Mouse (Mus musculus) adrenal gland, postnatal 36 days (tissue): ENCODE measurements around the gene Arid1b. TPM values are rescaled to one million over a fixed set of nuclear protein-coding genes. Genes with fewer than 3 reads are reported as not detected.
A peak's percentile ranks its signal among the peaks of the same experiment; 100 is the strongest.

Experiments
- DNase-seq, 2 experiments: peaks; one replicate each; pipeline ENCODE4 v3.0.0; 2021; ENCODE audit warnings: mixed read lengths in 1 of 2
- total RNA-seq, 2 experiments: library from RNA; stranded (reverse); gene quantifications; 2 replicates each; pipeline ENCODE4 v1.2.3; 2021

Arid1b gene
- total RNA-seq, 2 experiments from 2014 or later = 58.6 to 65.2 TPM

DNA sequence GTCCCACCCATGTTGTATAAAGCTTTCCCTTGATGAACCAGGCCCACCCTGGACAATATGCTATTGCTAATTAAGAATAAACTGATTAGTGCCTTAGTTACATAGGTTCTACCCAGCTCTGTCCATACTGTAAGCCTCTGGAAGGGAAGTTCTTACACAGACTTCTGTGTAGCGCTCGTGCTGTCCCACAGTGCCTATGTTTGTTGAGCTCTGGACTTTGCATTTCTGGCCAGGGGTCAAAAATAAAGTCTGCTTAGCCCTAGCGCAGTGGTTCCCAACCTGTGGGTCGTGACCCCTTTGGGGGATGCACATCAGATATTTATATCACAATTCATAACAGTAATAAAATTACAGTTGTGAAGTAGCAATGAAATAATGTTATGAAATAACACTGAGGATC, 221.2 kb downstream of the Arid1b start:
- no peak for DNase-seq

DNA sequence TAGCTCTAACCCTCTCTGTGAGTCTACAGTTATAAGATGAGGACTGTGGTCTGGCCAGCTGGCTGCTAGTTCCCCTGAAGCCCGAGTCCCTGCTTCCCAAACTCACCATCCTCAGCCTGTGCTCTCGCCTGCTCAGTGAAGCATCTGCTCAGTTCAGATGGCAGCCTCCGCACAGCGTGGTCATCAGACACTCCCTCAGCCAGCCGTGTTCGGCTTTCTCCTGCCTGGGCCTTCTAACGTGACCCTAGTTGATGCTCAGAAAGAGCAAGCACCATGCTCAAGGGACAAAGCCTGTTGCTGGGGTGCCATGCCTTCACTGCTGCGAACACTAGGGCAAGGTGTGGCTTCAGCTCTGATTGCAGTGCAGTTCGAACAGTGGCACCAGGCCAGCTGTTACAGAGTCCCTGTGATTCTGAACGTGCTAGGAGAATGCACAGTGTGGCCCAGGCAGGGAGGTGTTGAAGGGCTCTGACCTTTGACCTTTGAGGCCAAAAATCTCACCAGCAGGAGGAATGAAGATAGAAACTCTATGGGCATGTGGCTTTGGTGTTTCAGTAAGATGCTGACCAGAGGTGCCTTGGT, 222.9 kb downstream of the Arid1b start:
- DNase-seq = peak in 1 of 2 experiments; percentile 57

DNA sequence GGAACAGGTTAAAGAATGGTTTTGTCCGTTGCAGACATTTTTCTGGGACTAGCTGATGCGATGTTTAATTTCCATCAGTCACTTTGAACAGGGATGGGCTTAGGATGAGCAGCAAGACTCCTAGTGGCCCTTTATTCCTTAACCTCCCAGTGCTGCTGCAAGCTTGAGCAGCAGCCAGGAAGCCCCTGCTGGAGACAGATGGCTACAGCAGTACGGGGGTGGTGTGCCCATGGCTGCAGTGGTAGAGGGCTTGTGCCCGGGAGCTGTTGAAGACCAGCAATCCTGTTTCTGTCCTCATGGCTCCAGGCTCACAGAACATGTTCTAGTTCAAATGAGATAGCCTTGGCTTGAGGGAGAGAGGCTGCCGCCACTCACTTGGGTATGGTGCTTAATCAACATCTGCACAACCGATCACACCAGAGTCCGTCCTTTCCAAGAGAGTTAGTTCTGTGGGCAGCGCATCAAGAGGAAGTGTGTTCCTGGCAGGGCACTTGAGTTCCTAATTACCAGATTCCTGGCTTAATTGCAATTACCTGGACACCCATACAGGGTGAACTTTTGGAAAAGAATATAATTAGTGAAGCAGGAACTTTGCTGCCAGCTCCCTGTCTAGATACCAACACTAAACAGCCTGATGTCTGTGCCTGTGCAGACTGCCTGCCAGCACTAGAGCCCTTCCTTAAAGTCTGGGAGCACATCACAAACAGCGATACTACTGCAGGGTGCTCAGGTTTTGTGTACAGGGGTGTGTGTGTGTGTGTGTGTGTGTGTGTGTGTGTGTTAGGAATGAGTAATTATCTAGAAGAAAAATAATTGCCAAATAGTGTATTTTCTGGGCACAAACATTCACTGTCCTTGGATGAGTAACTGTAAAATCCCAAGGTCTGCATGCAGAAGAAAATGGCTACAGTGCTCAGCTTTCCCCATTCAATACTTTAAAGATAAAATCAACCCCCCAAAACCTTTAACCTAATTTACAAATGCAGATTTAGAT, 224.0 kb downstream of the Arid1b start:
- peak in 1 of 2 experiments; percentile 55 for DNase-seq

DNA sequence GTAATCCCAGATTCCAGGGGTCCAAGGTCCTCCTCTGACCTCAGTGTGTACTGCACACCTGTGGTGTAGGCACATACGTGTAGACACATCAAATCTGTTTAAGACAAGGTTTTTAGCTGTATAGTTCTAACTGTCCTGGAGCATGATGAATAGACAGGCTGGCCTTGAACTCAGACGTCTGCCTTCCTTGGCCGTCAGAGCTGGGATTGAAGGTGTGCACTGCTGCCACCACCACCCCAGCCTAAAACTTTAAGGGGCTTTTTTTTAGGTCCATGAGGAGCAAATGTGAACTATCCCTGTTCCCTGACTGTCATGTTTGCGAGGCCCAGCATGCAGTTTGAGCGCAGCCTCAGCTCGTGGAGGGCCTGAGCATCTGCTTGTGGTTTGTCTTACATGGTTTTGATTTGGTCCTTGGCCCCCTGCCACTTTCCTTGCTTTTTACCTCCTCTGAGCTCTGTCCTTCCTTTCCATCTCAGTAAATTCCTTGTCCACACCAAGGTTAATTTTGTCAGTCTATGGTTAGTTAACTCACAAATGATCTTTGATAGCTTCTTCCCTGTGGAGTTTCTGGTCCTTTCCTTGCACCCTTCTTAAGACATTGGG, 224.9 kb downstream of the Arid1b start:
- DNase-seq = peak; percentile 52 to 67

DNA sequence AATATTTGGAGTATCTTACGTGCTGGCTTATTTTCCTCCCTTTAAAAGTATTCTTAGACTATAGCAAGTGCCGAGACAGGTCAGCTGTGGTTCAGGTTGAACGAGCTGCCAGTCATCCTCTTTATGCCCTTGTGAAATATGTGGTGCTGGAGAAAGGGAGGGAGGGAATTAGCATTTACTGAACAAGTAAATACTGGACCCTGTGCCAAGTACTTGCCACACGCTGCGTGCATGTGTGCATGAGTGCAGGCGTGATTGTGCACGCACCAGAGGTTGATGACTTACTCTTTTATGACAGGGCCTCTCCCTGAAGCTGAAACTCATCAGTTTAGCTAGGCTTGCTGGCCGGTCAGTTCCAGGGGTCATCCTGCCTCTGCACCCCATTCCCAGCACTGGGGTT, 226.9 kb downstream of the Arid1b start:
- no peak for DNase-seq

DNA sequence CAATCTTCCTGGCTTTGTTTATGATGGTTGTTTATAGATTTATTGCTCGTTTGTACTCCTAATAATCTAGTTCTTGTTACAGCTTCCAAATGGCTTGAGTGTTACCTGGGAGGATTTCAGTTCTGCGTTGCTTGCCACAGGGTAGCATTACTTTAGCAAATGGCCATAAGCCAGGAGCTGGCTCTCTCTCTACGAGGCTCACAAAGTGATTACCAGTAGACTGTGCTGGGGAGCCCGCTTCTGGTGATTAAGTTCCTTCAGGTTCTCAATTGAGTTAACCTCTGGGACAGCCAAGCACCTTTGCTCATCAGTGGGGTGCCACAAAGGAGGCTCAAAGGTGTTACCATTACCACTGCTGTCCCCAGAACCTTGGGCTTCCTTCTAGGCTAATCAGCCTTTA, 227.4 kb downstream of the Arid1b start:
- no peak for DNase-seq

DNA sequence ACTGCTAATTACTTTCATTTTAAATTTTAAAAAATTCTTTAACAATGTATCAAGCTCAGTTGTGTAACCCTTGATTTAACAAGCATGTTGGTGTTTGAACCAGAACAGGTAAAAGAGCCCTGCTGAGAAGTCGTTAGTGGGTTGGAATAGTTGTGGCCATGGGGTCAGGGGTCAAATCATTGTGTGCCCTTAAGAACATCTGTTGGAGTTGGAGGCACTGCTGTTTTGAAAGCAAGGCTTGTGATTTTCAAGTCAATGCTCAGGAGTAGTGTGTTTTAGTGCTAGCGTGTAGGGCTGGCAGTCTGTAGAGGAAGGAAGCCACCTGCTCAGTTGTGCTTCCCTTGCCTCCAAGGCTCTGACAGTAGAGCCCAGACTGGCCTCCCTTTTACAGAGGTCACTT, 228.7 kb downstream of the Arid1b start:
- DNase-seq = no peak

DNA sequence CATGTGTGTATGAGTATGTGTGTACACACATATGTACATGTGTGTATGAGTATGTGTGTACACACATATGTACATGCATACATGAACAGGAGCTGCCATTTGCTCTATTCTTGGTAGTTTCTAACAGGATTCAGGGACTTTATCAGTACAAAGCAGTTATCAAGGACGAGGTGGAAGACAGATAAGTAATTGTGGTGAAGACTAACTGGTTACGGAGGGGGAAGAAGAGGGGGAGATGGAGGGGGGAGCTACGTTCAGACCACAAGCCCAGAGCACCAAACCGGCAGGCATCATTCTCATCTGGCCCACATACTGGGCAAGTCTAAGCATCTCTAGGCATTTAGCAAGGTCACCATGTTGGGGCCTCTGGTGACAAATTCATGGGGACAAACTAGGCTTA, 230.8 kb downstream of the Arid1b start:
- no peak for DNase-seq

DNA sequence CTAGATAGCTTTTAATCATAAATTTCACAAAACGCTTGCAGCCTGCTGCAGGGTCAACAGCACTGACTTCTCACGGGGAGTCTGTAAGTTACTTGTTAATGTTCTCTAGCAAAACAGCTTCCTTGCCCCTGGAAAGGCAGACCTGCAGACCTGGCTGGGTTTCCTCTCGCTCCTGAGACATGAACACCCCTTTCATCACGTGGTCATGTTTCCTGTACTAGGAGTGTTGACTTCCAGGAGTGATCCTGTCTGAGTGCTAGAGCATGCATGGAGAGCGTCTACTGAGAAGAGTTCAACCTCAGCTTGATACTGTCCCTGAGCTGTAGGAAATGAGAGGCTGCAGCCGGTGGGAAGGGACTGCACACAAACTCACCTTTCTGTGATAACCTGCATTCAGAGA, 233.0 kb downstream of the Arid1b start:
- no peak for DNase-seq

DNA sequence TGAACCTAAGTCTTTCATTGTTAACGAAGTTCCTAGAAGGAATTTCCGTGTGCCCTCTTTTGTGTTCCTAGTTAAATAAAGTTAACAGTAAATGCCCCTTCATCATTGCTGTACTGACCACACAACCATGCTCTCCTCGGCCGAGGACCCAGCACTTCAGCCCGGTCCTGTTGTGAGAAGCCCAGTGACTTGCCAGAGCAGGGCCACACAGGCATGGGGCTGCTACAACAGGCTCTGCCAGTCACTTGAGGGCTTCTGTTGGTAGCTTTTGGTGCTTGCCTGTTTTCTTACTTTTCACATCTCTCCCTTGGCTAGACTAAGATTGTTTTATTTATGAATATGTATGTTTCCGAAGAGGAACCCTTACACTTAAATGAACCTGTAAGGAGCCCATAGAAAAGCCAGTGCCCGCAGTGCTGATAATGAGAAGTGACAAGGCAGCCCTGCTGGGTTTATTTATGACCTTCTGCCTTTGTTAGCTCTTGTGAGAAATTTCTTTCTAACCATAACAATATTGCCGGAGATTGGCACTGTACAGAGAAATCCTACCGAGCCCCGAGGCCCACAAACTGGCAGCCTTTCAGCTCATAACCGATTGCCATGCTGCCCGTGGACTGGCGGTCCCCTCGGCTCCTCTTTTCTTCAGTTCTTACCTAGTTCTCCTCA, 234.0 kb downstream of the Arid1b start:
- DNase-seq = no peak

DNA sequence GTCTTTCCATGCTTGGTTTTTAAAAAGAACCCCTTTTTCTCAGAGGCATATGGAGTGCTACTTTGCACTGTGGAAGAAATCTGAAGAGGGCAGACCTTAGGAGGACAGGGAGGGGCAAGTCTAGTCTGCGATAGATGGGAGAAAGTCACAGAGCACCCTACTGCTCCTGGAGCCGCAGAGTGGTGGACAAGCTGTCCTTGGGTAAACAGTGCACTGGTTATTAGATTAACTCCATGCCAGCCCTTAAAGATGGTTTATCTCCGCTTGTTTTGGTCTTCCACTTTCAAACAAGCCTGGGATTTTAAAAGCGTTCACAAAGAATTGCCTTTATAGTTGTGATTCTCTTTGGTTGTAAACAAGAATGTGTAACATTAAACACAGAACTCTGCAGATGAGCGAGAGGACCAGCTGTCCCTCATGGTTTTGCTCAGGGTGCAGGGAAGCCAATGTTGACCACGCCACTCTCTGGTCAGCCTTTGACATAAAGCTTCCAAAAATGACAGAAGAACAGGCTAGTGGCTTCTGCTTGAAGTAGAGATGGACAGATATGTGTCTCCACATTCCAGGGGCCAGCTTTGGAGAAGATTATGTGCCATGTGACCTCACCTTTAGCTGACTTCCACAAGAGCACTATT, 234.6 kb downstream of the Arid1b start:
- no peak for DNase-seq

DNA sequence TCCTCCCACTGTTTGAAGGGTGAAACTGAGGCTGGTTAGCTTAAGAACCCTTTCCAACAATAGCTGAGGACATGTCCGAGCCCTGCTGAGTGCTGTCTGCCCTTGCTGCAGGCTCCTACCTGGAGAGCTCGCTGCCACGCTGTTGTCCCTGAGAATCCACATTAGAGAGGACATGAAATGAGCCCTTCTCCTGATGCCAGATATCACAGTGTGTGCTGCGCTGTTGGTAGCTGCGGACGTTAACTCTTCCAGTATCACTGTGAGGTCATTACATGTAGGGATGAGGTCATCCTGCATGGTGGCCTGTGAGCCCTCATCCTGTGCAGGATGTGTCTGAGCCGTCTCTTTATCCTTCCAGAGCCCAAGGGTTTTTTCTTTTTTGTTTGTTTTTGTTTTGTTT, 235.9 kb downstream of the Arid1b start:
- DNase-seq = no peak

DNA sequence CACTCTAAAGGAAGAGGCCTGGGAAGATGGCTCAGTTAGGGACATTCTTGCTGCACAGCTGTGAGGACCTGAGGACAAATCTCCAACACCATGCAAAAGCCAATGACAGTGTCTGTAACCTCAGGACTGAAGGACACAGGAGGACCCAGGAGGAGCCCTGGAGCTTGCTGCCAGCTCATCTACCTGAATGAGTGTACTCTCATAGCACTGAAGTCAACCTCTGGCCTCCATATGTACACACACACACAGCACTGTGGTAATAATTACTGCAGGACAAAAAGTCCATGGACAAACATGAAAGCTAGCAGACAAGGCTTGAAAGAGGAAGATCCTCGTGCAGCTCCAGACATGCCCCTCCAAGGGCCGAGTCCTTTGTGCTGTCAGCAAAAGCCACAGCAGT, 238.0 kb downstream of the Arid1b start:
- DNase-seq = no peak

DNA sequence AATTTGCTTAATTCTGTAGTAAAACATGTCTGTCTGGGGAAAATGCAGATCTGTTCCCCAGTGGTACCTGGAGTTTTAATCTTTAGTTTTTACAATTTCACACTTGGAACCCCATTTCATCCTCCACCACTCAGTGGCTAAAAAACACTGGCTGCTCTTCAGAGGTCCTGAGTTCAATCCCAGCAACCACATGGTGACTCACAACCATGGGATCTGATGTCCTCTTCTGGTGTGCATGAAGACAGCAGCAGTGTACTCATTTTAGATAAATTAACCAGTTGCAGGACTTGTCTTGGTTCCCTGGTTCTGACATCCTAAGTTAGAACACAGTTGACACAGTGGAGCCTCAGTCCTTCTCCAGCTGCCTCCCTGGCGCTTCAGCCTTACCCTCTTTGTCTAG, 239.9 kb downstream of the Arid1b start:
- DNase-seq = no peak

DNA sequence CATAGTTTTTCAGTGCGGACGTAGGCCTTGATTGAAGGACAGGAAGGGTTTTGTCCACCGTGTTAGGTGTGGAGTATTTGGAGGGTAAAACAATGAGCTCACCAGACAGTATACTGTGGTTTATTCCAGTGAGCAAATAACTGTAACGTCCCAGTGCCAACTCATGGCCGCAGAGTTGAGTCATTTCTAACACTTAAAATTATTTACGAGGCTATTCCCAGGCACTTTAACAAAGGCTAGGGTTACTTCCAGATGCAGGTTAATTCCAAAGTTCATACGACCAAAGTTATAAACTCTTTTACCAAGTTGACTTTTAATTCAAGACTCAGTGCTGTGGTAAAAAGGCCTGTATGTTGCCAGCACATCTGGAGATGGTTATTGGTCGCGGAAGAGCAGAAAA, 240.9 kb downstream of the Arid1b start:
- DNase-seq = no peak

DNA sequence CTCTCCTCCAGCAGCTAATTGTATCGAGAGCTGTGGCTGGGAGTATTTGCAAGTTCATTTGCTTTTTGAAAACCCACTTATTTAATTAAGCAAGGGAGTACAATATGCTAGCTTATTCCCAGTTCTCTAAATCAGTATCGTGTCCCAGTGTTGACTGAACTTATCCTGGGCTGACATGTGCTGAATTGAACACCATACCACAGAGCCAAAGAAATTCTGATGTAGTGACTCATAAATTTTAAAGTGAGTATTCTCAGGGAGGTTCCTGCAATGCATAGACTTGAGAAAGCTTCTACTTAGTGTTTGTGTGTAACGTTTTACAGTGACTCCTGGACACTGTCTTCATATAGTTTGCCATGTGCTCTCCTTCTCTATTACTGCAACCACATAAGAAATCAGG, 243.6 kb downstream of the Arid1b start:
- no peak for DNase-seq

DNA sequence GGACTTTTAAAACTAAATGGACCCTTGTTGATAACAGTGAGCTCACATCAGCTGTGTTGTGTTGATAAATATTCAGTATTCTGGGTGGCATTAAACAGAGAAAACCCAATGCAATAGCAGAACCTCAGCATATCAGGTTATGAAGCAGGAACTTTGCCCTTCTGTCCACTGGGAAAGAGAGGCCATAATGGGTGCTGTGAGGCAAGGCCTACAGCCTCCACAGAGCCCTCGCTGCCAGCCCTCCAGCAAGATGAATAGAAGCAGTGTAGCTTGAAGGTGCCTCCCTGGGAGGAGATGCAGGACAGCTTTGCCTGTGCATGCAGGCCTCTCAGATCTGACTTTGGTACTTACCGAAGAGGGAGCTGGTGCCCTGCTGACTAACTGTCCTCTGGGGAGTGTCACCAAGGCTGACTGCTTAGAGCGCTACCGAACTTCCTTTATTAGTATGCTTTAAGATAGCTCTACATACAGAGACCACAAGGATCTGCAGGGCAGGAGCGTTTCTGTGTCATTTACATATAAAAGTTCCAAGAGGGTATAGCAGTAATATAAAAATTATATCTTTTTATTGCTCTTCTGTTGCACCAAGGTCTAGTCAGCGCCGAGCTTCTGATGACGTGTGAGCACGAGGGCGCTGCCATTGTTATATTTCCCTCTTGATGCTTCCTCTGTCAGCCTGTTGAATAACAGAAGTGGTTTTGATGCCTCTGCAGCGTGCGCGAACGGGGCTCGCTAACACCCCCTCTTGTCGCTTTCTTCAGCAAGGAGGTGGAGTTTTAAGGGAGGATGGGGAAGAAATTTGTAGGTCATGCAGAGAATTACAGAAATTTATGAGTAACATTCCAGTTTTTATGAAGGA, 244.5 kb downstream of the Arid1b start:
- peak in 1 of 2 experiments; percentile 26 for DNase-seq

DNA sequence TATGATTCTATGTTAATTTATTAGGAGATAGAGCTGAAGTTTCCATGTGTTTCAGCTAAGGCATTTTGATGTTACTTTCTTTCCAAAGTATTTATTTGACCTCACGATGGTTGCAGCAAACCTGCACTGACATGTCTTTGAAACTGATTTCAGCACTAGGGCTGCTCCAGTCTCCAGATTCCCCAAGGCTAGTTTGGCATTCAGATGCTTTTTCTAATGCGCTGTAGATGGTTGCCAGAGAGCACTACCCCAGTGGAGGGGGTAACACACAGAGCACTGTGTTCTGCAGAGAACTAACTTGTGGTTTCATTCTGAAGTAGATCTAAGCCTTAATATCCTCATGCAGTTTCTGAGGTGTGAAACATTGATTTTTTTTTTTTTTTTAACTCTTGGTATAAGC, 250.4 kb downstream of the Arid1b start:
- no peak for DNase-seq

DNA sequence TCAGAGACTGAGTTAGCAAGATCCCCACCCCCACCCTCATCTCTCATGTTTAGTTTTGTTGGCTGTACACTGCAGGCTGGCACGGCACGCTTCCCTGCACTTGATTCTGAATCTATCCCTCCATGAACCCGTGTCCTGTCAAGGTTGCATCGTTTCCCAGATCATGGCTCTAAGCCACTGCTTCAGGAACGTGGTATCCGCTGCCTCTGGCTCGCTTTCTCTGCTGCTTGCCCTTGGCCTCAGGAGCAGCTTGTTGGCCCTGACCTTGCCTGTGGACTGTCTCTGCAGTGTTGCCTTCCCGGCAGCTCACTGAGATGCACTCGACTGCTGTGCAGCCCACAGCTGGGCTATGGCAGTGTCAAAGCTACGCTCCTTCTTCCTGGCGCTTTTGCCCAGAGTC, 252.6 kb downstream of the Arid1b start:
- DNase-seq = peak; percentile 77 to 83

DNA sequence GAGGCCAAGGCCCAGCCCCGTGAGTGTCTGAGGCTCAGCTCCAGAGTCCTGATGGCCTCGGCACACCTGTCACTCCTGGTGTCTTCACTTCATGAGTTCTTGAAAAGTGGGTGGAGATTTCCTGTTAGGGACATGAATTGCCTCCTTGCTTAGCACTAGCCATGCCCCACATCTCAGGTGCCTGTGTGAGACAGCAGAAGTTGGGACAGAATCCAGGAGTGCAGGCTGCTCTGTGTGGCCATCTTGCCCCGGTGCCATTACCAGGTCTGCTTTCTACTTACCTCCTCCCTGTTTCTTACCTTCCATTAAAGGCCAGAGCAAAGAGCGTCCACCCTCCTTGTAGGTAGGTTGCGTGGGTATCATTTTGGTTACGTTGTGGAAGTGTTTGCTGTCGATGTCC, 253.1 kb downstream of the Arid1b start:
- DNase-seq = no peak

DNA sequence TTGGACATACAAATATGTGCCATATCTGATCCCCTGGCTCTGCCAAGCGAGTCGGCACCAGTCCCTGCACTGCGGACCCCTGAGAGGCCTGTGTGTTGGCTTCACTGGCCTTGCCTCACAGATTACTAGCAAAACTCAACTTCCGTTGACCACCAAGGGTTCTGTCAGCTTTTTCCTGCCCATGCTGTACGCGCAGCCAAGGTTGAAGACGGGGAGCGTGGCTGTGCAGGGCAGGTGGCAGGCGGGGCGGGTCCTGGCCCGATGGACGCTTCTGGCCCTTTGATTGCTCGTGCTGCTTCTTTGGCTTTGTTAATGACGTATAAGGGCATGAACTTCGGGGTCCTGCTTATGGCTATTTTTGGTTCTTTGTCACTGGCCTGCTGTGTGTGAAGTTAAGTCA, 253.6 kb downstream of the Arid1b start:
- DNase-seq = no peak
